Mouse (Mus musculus) lung, postnatal 25 days (tissue): ENCODE measurements at regions not wholly inside any gene's neighbourhood (a gene's known extent, or its start where the extent isn't known, plus 50 kb on each side); places are given as distances from the start of the nearest gene placed in this dataset.

Experiments used
- DNase-seq: peaks from one replicate; pipeline ENCODE4 v3.0.0; 2022; ENCODE audit warnings: low spot score

DNA sequence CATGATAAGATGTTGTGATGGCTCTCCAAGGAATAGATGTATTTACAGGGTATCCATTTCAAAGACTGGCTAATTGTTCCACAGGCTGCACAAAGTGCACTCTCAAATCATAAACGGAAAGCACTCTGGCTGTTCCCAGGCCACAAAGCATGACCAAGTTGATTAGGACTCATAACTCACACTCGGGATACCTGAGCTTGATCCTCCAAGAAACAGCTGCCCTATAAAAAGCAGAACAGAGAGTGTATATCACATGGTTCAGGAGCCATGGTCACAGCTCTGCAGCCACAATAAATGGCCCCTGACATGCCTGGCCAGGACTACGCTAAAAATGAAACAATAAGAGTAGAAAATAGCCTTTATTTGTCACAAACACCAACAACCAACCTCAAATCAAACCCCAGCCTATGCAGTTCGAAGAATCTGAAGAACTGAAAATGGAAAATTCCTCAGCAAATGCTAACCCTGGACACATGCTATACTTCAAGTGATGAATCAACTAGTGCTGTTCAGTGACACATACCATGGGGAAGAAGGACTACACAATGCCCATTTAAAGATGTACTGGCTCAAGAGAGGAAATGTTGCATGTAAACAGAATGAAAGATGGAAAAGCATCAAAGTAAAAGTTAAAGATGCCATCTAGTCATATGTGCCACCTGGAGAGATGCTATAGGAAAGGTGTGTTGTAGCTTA is 473.5 kb downstream of the Gsdmc2 start:
- no peak for DNase-seq

GRCm38 (mm10) chr15:63364473-63364872 is 480.5 kb downstream of the Gsdmc2 start:
- DNase-seq: peak; percentile 32

GRCm38 (mm10) chr15:63360402-63360801 is 484.6 kb downstream of the Gsdmc2 start:
- DNase-seq: peak; percentile 5

GRCm38 (mm10) chr15:63341730-63342129 is 503.2 kb downstream of the Gsdmc2 start:
- DNase-seq: no peak

DNA sequence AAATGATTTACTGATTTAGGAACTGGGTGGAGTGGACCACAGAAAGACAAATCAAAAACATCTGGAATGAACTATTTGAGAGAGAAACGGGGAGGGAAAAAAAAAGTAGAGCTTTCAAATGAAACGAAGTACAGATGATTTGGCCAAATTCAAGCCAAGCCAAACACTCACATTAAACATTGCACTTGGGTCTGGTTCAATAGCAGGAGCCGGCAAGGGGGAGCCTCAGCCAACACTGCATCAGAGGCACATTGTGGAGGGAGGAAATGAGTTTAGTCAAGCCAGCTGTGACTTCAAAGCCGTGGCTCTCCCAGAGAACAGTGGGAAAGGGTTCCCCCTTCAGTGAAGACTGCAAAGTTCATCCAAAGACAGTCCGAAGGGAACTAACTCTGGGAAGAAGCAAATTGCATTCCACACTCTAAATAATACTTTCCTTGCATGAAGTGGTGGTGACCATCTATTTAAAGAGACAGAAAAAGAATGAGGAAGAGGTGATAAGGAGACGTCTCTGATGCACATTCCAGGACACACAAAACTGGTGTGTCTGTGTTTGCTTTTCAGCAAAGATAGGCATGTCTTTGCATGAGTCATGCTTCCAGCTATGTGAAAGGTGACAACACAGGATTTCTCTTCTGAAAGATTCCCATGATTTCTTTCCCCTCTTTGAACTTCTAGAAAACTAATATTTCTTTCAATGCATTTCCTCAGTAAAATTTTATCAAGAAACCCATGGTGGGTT is 504.5 kb downstream of the Gsdmc2 start:
- peak; percentile 22 for DNase-seq

DNA sequence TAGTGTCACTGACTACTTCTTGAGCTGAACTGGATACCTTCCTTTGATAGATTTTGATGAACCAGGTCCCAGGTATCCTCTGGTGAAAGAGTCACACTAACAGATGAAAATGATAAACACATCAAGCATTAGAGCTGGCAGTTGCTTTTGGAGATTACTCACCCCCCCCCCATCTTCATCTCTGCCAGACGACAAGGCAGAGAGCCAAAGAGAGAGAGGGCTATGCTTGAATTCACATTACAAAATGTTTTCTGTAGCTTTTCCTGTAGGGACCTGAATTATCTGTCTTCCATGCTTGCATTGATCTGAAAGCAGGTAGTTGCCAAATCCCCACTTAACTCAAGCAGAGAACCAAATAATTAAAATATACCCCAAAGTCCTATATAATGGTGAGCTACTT is 525.3 kb downstream of the Gsdmc2 start:
- no peak for DNase-seq

DNA sequence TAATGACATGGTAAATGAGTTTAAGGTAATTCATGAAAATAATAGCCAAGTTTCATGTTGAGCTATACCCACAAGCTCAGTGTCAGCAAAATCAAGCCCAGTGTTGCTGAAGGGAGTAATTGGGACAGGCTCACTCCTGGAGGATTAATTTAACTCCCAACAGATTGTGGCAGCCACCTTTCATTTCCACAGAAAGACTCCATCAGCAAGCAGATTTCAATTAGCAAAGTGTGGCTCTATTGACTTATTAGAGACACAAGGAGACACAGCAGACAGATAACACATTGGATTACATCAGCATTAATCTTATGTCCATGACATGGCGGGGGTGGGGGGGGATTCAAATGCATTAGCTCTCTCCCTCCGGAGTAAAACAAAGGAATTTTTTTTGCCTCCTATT is 534.6 kb downstream of the Gsdmc2 start:
- DNase-seq: no peak

DNA sequence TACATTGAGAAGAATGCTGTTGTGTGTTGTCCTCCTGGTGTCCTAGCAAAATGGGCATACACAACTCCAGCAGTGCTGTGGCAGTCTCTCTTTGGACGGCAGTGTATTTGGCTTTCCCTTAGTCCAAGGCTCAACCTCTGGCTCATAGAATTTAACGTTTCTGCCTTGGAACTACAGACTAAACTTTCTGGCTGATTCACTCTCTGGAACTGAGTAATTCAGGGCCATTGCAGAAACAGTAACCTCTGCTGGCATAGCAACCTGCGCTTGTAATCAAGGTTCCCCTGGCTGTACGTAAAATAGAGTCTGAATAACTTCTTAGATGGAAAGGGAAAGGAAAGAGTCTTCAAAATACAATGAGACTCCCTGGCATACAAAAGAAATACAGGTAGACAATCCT is 545.7 kb downstream of the Gsdmc2 start:
- no peak for DNase-seq

- DNase-seq: no peak
Measured at GRCm38 (mm10) chr15:63288534-63288933, 556.4 kb downstream of the Gsdmc2 start.

GRCm38 (mm10) chr15:63286026-63286425 is 559.0 kb downstream of the Gsdmc2 start:
- no peak for DNase-seq

DNA sequence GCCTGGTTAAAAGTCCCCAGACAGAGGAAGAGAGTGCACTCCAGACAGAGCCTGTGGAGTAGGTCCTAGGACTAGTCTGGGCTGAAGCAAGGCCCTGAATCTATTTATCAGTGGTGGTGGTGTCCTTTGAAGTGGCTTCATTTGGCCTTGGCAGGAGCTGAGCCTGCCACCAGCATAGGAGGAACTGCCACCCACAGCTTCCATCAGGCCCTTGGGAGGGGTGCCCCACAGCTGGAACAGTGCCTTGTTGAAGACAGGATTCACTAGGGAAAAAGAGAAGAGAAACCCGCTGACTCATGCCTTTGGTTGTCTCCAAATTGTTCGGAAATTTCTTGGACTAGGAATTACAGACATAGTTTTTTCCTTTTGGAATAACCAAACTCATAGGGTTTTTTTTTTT is 574.6 kb downstream of the Gsdmc2 start:
- peak; percentile 15 for DNase-seq

DNA sequence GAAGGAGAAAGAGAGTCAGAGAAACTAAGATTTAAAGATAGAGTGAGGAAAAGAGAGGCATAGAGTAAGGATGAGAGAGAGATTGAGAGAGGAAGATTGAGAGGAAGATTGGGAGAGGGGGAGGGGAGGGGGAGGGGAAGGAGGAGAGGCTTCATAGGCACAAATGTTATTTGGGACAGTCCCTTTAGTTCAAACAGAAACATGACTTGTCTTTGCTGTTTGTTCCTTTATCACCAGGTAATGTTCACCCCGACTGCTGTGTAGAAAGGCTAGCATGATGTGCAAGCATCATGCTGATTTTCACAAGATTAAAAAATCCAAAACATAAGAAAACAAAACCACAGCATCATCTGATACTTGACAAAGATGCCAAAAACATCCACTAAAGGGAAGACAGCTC is 579.1 kb downstream of the Gsdmc2 start:
- no peak for DNase-seq

DNA sequence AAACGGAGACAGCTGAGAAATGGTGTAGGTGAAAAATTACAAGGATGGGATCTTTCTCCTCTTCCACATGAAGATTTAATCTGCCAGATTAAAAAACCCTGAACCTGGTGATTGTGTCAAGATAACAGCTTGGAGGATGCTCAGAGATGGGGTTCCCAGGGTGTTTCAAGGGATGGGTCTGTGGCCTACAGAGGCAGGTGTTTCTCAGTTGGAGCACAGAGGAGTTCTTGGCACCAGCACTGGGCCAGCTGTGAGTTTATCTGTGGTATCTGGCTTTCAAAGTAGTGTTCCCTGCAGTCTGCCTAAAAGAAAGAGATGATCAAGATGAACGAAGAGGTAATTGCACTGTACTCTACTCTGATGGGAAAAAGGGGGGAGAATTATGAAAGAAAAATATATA is 589.2 kb downstream of the Gsdmc2 start:
- no peak for DNase-seq

DNA sequence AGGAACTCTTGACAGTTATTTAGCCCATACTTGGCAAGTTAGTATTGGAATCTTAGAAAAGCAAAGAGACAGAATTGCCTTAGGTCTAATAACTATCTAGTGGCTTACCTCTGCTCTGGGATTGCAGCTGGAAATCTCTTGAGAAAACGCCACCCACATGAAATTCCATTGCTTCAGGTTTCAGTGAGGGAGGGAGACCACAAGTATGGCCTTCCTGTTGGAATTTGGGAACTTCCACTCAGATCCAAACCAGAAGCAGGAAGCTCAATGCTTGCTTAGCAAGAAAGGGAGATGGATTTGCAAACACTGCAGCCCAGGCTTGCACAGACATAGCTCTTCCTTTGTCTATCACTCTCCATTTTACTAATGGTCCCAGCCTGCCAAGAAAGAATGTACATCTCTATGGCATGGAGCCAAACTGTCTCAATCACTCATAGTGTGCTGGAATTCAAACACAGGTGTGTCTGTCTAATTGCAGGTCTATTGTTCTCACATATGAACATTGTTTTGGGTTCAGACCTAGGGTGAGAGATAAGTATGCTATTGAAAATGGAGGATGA is 592.1 kb downstream of the Gsdmc2 start:
- DNase-seq: no peak

DNA sequence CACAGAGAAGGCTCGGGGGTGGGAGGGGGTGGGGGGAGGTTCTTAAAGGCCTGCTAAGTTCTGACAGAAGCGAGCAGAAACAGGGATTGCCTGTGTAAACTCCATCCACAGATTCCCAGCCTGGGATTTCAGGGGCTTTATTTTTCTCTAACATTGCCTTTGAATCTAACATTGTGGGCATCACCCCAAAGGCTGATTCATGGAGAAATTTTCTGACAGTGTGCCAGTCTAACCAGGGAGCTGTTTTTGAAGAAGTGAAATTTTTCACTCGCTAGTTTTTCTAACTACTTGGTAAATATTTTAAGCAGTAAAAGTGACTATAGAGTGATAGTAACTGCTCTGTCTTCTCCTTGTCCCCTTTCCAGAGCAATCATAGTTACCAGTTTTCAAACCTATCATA is 606.4 kb downstream of the Gsdmc2 start:
- DNase-seq: no peak

- DNase-seq: no peak
Measured at GRCm38 (mm10) chr15:63218393-63219060, 626.5 kb downstream of the Gsdmc2 start.

GRCm38 (mm10) chr15:63205150-63205549 is 639.8 kb downstream of the Gsdmc2 start:
- DNase-seq: no peak

DNA sequence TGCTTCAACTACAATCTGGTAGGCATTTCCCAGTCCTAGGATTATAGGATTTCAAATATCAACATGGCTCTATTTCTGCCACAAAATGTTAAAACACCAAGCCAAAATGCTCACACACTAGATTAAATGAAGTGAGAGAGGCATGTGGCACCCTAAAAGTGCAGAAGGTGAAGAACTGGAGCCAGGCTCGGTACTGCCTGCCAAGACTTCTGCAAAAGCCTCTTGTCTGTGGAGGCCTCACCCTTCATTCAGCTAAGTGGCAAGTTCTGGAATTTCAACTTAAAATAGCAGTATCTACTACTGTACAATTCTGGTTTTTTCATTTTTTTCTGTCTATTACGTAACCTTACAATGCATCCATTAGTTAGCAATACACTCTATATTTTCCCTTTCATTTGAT is 649.9 kb downstream of the Gsdmc2 start:
- DNase-seq: peak; percentile 5

- DNase-seq: no peak
Measured at GRCm38 (mm10) chr15:63194492-63194797, 650.5 kb downstream of the Gsdmc2 start.

DNA sequence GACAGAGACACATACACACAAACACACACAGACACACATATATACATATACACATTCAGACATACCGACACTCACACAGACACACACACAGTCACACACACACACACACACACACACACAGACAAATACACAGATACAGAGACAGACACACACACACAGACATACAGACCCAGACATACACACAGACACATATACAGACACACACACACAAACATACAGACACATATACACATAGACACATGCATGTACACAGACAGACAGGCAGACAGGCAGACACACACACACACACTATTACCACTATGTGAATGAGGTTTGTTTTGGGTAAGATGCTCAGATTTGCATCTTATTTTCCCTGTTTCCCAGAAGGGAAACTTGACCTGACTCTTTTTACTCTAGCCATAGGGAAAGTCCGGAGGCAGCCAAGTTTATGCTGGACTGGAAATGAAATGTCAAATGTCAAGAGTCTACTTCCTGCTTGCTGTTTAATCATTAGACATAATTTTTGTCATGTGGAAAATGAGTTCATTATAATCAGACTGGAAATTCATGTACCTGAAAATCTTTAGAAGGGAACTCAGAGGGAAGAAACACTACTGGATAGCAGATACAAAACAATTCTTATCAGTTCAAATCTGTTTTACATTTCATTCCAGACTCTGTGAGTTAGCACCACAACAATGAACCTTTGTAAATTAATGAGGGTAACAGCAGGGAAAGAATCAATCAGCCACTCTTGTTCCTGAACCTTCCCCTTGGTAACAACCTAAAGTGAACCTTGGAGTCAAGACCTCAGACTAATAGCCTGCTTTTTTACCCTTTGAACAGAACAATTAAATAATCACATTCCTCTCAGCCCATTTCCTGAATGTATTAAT is 651.1 kb downstream of the Gsdmc2 start:
- DNase-seq: no peak

- no peak for DNase-seq
Measured at GRCm38 (mm10) chr15:63191731-63192130, 653.2 kb downstream of the Gsdmc2 start.

GRCm38 (mm10) chr15:63190086-63190485 is 654.9 kb downstream of the Gsdmc2 start:
- DNase-seq: no peak
